Mouse (Mus musculus) kidney, postnatal 4 days (tissue): ENCODE data around the gene Tinf2.
A peak's percentile ranks its signal among the peaks of the same experiment; 100 is the strongest.

Experiments
- DNase-seq, 2 experiments: peaks; one replicate each; pipeline ENCODE4 v3.0.0; 2021; ENCODE audit warnings: mixed read lengths in 2 of 2

The Tinf2 gene

GRCm38 (mm10) chr14:55634874-55635522 lies 46.6 kb downstream of the Tinf2 start:
- peak; percentile 56 to 58 for DNase-seq

GRCm38 (mm10) chr14:55629312-55629711 lies 52.3 kb downstream of the Tinf2 start:
- DNase-seq = peak; percentile 73 to 76

GRCm38 (mm10) chr14:55628077-55628827 lies 53.4 kb downstream of the Tinf2 start:
- no peak for DNase-seq
